Mouse (Mus musculus): ENCODE data around the gene Map2k6. TPM values are rescaled to one million over a fixed set of nuclear protein-coding genes. Genes with fewer than 3 reads are reported as not detected.
A peak's percentile ranks its signal among the peaks of the same experiment; 100 is the strongest.

The Map2k6 gene
- total and polyA plus RNA-seq, 2 experiments from 2014 or later = 21.3 to 25.5 TPM

- Histone ChIP-seq H3K27ac (ENCODE audit: low read depth, low read length) (no peak overlapping the region), H3K9me3 (ENCODE audit: low read length) (no peaks in the 10 kb centered on the region), H3K4me1 (ENCODE audit: insufficient read depth) (peaks cover 8% of the 10 kb centered on the region; the same call in 1 of the 2 replicates), H3K4me3 (ENCODE audit: low read depth, low read length) (no peak overlapping the region), H3K36me3 (ENCODE audit: insufficient read depth) (no peaks in the 10 kb centered on the region), H3K27me3 (ENCODE audit: insufficient read depth, low read length) (no peaks in the 10 kb centered on the region), H3K4me2 (ENCODE audit: low read depth) (no peak overlapping the region), H3K9ac (no peak overlapping the region)
- 84% methylated on average over 6 of the region's 6 CpGs for WGBS
- no peak for TF ChIP-seq CTCF (IDR thresholded peaks at IDR 0.05; ENCODE audit: low read depth)
- ATAC-seq (no peak), DNase-seq (no peak)
These were observed 27.7 kb downstream of the Map2k6 start for GRCm38 (mm10) chr11:110426572-110427145.

GRCm38 (mm10) chr11:110427159-110427561 is 28.2 kb downstream of the Map2k6 start:
- no peaks in the 10 kb centered on the region for H3K36me3 ChIP-seq (ENCODE audit: insufficient read depth)
- ATAC-seq = peak; percentile 77
- no peak overlapping the region for H3K4me3 ChIP-seq (ENCODE audit: low read depth, low read length)
- H3K27me3 ChIP-seq (ENCODE audit: insufficient read depth, low read length) = no peaks in the 10 kb centered on the region
- 23% methylated on average over 11 of the region's 11 CpGs for WGBS
- peak overlapping the region; percentile 17; the same call in 1 of the 2 replicates for H3K4me2 ChIP-seq (ENCODE audit: low read depth)
- peaks cover 8% of the 10 kb centered on the region; the same call in 1 of the 2 replicates for H3K4me1 ChIP-seq (ENCODE audit: insufficient read depth)
- H3K9ac ChIP-seq = no peak overlapping the region
- no peak overlapping the region for H3K27ac ChIP-seq (ENCODE audit: low read depth, low read length)
- no peak for TF ChIP-seq CTCF (IDR thresholded peaks at IDR 0.05; ENCODE audit: low read depth)
- no peaks in the 10 kb centered on the region for H3K9me3 ChIP-seq (ENCODE audit: low read length)
- peak; percentile 32 for DNase-seq

- no peak for ATAC-seq
- H3K9ac ChIP-seq = no peak overlapping the region
- H3K4me3 ChIP-seq (ENCODE audit: low read depth, low read length) = no peak overlapping the region
- no peaks in the 10 kb centered on the region for H3K36me3 ChIP-seq (ENCODE audit: insufficient read depth)
- no peaks in the 10 kb centered on the region for H3K27me3 ChIP-seq (ENCODE audit: insufficient read depth, low read length)
- no peak for TF ChIP-seq CTCF (IDR thresholded peaks at IDR 0.05; ENCODE audit: low read depth)
- peaks cover 8% of the 10 kb centered on the region; the same call in 1 of the 2 replicates for H3K4me1 ChIP-seq (ENCODE audit: insufficient read depth)
- no peak for DNase-seq
- 88% methylated on average over 6 of the region's 6 CpGs for WGBS
- H3K4me2 ChIP-seq (ENCODE audit: low read depth) = no peak overlapping the region
- no peaks in the 10 kb centered on the region for H3K9me3 ChIP-seq (ENCODE audit: low read length)
- no peak overlapping the region for H3K27ac ChIP-seq (ENCODE audit: low read depth, low read length)
These were observed 30.1 kb downstream of the Map2k6 start for GRCm38 (mm10) chr11:110428999-110429398.

GRCm38 (mm10) chr11:110429837-110430418 is 31.0 kb downstream of the Map2k6 start:
- DNase-seq = no peak
- H3K4me2 ChIP-seq (ENCODE audit: low read depth) = no peak overlapping the region
- no peak overlapping the region for H3K9ac ChIP-seq
- no peak for ATAC-seq
- H3K27me3 ChIP-seq (ENCODE audit: insufficient read depth, low read length) = no peaks in the 10 kb centered on the region
- peaks cover 8% of the 10 kb centered on the region; the same call in 1 of the 2 replicates for H3K4me1 ChIP-seq (ENCODE audit: insufficient read depth)
- WGBS = 73% methylated on average over 3 of the region's 3 CpGs
- no peak overlapping the region for H3K27ac ChIP-seq (ENCODE audit: low read depth, low read length)
- no peaks in the 10 kb centered on the region for H3K9me3 ChIP-seq (ENCODE audit: low read length)
- no peak overlapping the region for H3K4me3 ChIP-seq (ENCODE audit: low read depth, low read length)
- no peak for TF ChIP-seq CTCF (IDR thresholded peaks at IDR 0.05; ENCODE audit: low read depth)
- H3K36me3 ChIP-seq (ENCODE audit: insufficient read depth) = no peaks in the 10 kb centered on the region

- H3K9me3 ChIP-seq (ENCODE audit: low read length) = no peaks in the 10 kb centered on the region
- H3K27ac ChIP-seq (ENCODE audit: low read depth, low read length) = no peak overlapping the region
- no peaks in the 10 kb centered on the region for H3K27me3 ChIP-seq (ENCODE audit: insufficient read depth, low read length)
- H3K4me3 ChIP-seq (ENCODE audit: low read depth, low read length) = no peak overlapping the region
- no peak overlapping the region for H3K4me2 ChIP-seq (ENCODE audit: low read depth)
- DNase-seq = no peak
- WGBS = 56% methylated on average over 8 of the region's 8 CpGs
- no peak overlapping the region for H3K9ac ChIP-seq
- TF ChIP-seq CTCF (IDR thresholded peaks at IDR 0.05; ENCODE audit: low read depth) = no peak
- H3K4me1 ChIP-seq (ENCODE audit: insufficient read depth) = no peaks in the 10 kb centered on the region
- no peak for ATAC-seq
- no peaks in the 10 kb centered on the region for H3K36me3 ChIP-seq (ENCODE audit: insufficient read depth)
These were observed 37.1 kb downstream of the Map2k6 start for GRCm38 (mm10) chr11:110435839-110436556.

GRCm38 (mm10) chr11:110436998-110437397 is 38.1 kb downstream of the Map2k6 start:
- WGBS = 24% methylated on average over 12 of the region's 12 CpGs
- no peak overlapping the region for H3K9ac ChIP-seq

GRCm38 (mm10) chr11:110438135-110438534 is 39.2 kb downstream of the Map2k6 start:
- 96% methylated on average over 3 of the region's 3 CpGs for WGBS
- H3K36me3 ChIP-seq (ENCODE audit: insufficient read depth) = no peaks in the 10 kb centered on the region
- TF ChIP-seq CTCF (IDR thresholded peaks at IDR 0.05; ENCODE audit: low read depth) = no peak
- ATAC-seq (no peak), DNase-seq (no peak)
- no peak overlapping the region for H3K27ac ChIP-seq (ENCODE audit: low read depth, low read length)
- no peak overlapping the region for H3K4me2 ChIP-seq (ENCODE audit: low read depth)
- H3K9me3 ChIP-seq (ENCODE audit: low read length) = no peaks in the 10 kb centered on the region
- no peaks in the 10 kb centered on the region for H3K4me1 ChIP-seq (ENCODE audit: insufficient read depth)
- no peak overlapping the region for H3K9ac ChIP-seq
- H3K4me3 ChIP-seq (ENCODE audit: low read depth, low read length) = no peak overlapping the region
- H3K27me3 ChIP-seq (ENCODE audit: insufficient read depth, low read length) = no peaks in the 10 kb centered on the region

More at GRCm38 (mm10) chr11:110436998-110437397, 38.1 kb downstream of the Map2k6 start:
- Histone ChIP-seq H3K27me3 (ENCODE audit: insufficient read depth, low read length) (no peaks in the 10 kb centered on the region), H3K36me3 (ENCODE audit: insufficient read depth) (no peaks in the 10 kb centered on the region), H3K4me1 (ENCODE audit: insufficient read depth) (no peaks in the 10 kb centered on the region), H3K4me2 (ENCODE audit: low read depth) (0 out of 2 replicates have a peak overlapping the region, but pooled peaks have one; percentile 10), H3K4me3 (ENCODE audit: low read depth, low read length) (no peak overlapping the region), H3K9me3 (ENCODE audit: low read length) (no peaks in the 10 kb centered on the region), H3K27ac (ENCODE audit: low read depth, low read length) (no peak overlapping the region)
- no peak for DNase-seq
- no peak for TF ChIP-seq CTCF (IDR thresholded peaks at IDR 0.05; ENCODE audit: low read depth)
- ATAC-seq = no peak

All from forebrain, postnatal 0 days (tissue).